Mouse (Mus musculus): ENCODE data around the gene Plxnb1. TPM values are rescaled to one million over a fixed set of nuclear protein-coding genes. Genes with fewer than 3 reads are reported as not detected.

The Plxnb1 gene
- polyA plus RNA-seq, 1 experiment from 2014 or later = 13.9 TPM

DNA sequence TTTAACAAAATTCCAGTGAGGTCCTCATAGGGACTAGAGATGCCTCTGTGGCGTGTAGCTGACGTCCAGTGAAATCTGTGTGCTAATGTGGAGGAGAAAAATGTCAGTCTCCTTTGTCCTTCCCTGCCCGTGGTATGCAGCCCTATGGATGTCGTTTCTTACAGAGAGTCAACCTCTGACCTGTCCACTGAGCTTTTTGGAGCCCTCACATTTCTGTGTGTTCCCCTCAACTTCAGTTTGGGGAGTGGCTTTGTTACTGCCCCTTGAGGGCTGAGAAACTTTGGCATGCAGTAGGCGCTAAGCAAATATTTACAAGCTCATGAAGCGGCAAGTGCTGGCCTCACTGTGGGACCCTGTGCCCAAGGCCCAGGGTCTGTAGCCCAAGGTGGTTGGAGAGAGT lies 2.1 kb downstream of the Plxnb1 start:
- H3K4me3 ChIP-seq (ENCODE audit: low read depth, low read length) = peak overlapping the region; percentile 78
- H3K9ac ChIP-seq (replicated peaks; ENCODE audit: low read depth, low read length) = peak overlapping the region; percentile 95
- H3K9me3 ChIP-seq (ENCODE audit: control insufficient read depth, low read length) = no peaks in the 10 kb centered on the region
- peaks cover 13% of the 10 kb centered on the region for H3K36me3 ChIP-seq (ENCODE audit: control insufficient read depth, insufficient read depth, low read length)
- H3K27me3 ChIP-seq (ENCODE audit: control insufficient read depth, insufficient read depth, low read length) = no peaks in the 10 kb centered on the region
- peak overlapping the region; percentile 100 for H3K27ac ChIP-seq (ENCODE audit: low read depth, low read length)
- peaks cover 41% of the 10 kb centered on the region for H3K4me1 ChIP-seq (ENCODE audit: control insufficient read depth, insufficient read depth, low read length)
- ATAC-seq (ENCODE audit: low read depth) = no peak
- 11% methylated on average over 6 of the region's 6 CpGs for WGBS
- peak overlapping the region; percentile 95 for H3K4me2 ChIP-seq (ENCODE audit: low read depth, low read length)

- peaks cover 41% of the 10 kb centered on the region for H3K4me1 ChIP-seq (ENCODE audit: control insufficient read depth, insufficient read depth, low read length)
- H3K4me3 ChIP-seq (ENCODE audit: low read depth, low read length) = peak overlapping the region; percentile 78
- no peaks in the 10 kb centered on the region for H3K9me3 ChIP-seq (ENCODE audit: control insufficient read depth, low read length)
- H3K27ac ChIP-seq (ENCODE audit: low read depth, low read length) = peak overlapping the region; percentile 100
- no peak; the same call in 1 of the 2 replicates for ATAC-seq (ENCODE audit: low read depth)
- H3K36me3 ChIP-seq (ENCODE audit: control insufficient read depth, insufficient read depth, low read length) = peaks cover 17% of the 10 kb centered on the region
- peak overlapping the region; percentile 95 for H3K4me2 ChIP-seq (ENCODE audit: low read depth, low read length)
- 51% methylated on average over 5 of the region's 5 CpGs for WGBS
- no peaks in the 10 kb centered on the region for H3K27me3 ChIP-seq (ENCODE audit: control insufficient read depth, insufficient read depth, low read length)
- H3K9ac ChIP-seq (replicated peaks; ENCODE audit: low read depth, low read length) = peak overlapping the region; percentile 95; the same call in 1 of the 2 replicates
Observed at GRCm38 (mm10) chr9:109097831-109098230, 2.6 kb downstream of the Plxnb1 start.

GRCm38 (mm10) chr9:109098366-109098765 lies 3.2 kb downstream of the Plxnb1 start:
- Histone ChIP-seq H3K4me3 (ENCODE audit: low read depth, low read length) (peak overlapping the region; percentile 78; the same call in 1 of the 2 replicates), H3K36me3 (ENCODE audit: control insufficient read depth, insufficient read depth, low read length) (peaks cover 18% of the 10 kb centered on the region), H3K27me3 (ENCODE audit: control insufficient read depth, insufficient read depth, low read length) (no peaks in the 10 kb centered on the region), H3K4me2 (ENCODE audit: low read depth, low read length) (peak overlapping the region; percentile 95), H3K27ac (ENCODE audit: low read depth, low read length) (peak overlapping the region; percentile 100), H3K9ac (replicated peaks; ENCODE audit: low read depth, low read length) (no peak overlapping the region; the same call in 1 of the 2 replicates), H3K9me3 (ENCODE audit: control insufficient read depth, low read length) (no peaks in the 10 kb centered on the region), H3K4me1 (ENCODE audit: control insufficient read depth, insufficient read depth, low read length) (peaks cover 41% of the 10 kb centered on the region)
- ATAC-seq (ENCODE audit: low read depth) = no peak
- WGBS = 83% methylated on average over 8 of the region's 8 CpGs

DNA sequence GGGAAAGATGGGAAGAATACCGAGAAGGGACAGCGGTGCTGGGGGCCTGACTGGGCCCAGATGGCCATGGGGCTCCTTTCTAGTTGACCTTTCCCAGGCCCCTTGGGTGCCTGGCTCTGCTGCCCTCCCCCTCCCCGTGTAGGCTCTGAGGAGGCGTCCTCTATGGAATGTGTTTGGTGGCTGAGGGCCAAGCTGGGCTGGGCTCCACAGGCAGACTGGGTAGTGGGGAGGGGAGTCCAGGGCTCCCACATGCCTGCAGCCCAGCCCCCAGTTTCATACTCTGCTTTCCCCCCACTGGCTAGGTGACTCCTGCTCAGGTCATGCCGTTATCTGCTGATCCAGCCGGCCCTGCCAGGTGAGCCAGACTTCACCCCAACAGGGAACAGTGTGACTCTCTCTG lies 3.8 kb downstream of the Plxnb1 start:
- H3K9me3 ChIP-seq (ENCODE audit: control insufficient read depth, low read length) = no peaks in the 10 kb centered on the region
- peaks cover 38% of the 10 kb centered on the region for H3K4me1 ChIP-seq (ENCODE audit: control insufficient read depth, insufficient read depth, low read length)
- no peaks in the 10 kb centered on the region for H3K27me3 ChIP-seq (ENCODE audit: control insufficient read depth, insufficient read depth, low read length)
- no peak for ATAC-seq (ENCODE audit: low read depth)
- peak overlapping the region; percentile 95 for H3K4me2 ChIP-seq (ENCODE audit: low read depth, low read length)
- H3K4me3 ChIP-seq (ENCODE audit: low read depth, low read length) = no peak overlapping the region
- H3K27ac ChIP-seq (ENCODE audit: low read depth, low read length) = 0 out of 2 replicates have a peak overlapping the region, but pooled peaks have one; percentile 12
- 64% methylated on average over 5 of the region's 6 CpGs for WGBS
- no peak overlapping the region for H3K9ac ChIP-seq (replicated peaks; ENCODE audit: low read depth, low read length)
- H3K36me3 ChIP-seq (ENCODE audit: control insufficient read depth, insufficient read depth, low read length) = peaks cover 24% of the 10 kb centered on the region

DNA sequence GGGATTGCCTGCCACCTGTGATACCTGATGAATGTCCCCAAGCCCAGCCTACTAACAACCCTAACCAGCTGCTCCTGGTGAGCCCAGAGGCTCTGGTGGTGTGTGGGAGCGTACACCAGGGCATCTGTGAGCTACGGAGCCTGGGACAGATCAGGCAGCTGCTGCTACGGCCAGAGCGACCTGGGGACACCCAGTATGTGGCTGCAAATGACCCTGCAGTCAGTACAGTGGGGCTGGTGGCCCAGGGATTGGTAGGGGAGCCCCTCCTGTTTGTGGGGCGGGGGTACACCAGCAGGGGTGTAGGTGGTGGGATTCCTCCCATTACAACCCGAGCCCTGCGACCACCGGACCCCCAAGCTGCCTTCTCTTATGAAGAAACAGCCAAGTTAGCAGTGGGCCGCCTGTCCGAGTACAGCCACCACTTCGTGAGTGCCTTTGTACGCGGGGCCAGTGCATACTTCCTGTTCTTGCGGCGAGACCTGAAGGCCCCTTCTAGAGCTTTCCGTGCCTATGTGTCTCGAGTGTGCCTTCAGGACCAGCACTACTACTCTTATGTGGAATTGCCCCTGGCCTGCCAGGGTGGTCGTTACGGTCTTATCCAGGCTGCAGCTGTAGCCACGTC lies 5.2 kb downstream of the Plxnb1 start:
- H3K36me3 ChIP-seq (ENCODE audit: control insufficient read depth, insufficient read depth, low read length) = peaks cover 30% of the 10 kb centered on the region
- 88% methylated on average over 20 of the region's 20 CpGs for WGBS
- H3K4me1 ChIP-seq (ENCODE audit: control insufficient read depth, insufficient read depth, low read length) = peaks cover 36% of the 10 kb centered on the region
- no peak for ATAC-seq (ENCODE audit: low read depth)
- no peak overlapping the region for H3K27ac ChIP-seq (ENCODE audit: low read depth, low read length)
- no peak overlapping the region for H3K4me3 ChIP-seq (ENCODE audit: low read depth, low read length)
- no peak overlapping the region for H3K9ac ChIP-seq (replicated peaks; ENCODE audit: low read depth, low read length)
- no peaks in the 10 kb centered on the region for H3K9me3 ChIP-seq (ENCODE audit: control insufficient read depth, low read length)
- no peaks in the 10 kb centered on the region for H3K27me3 ChIP-seq (ENCODE audit: control insufficient read depth, insufficient read depth, low read length)
- no peak overlapping the region for H3K4me2 ChIP-seq (ENCODE audit: low read depth, low read length)

- H3K4me1 ChIP-seq (ENCODE audit: control insufficient read depth, insufficient read depth, low read length) = peaks cover 27% of the 10 kb centered on the region
- no peaks in the 10 kb centered on the region for H3K9me3 ChIP-seq (ENCODE audit: control insufficient read depth, low read length)
- H3K9ac ChIP-seq (replicated peaks; ENCODE audit: low read depth, low read length) = no peak overlapping the region
- H3K4me2 ChIP-seq (ENCODE audit: low read depth, low read length) = no peak overlapping the region
- H3K27ac ChIP-seq (ENCODE audit: low read depth, low read length) = no peak overlapping the region
- no peaks in the 10 kb centered on the region for H3K27me3 ChIP-seq (ENCODE audit: control insufficient read depth, insufficient read depth, low read length)
- ATAC-seq (ENCODE audit: low read depth) = no peak
- no peak overlapping the region for H3K4me3 ChIP-seq (ENCODE audit: low read depth, low read length)
- 95% methylated on average over 5 of the region's 5 CpGs for WGBS
- H3K36me3 ChIP-seq (ENCODE audit: control insufficient read depth, insufficient read depth, low read length) = peaks cover 45% of the 10 kb centered on the region
Observed at GRCm38 (mm10) chr9:109101933-109102445, 6.8 kb downstream of the Plxnb1 start.

DNA sequence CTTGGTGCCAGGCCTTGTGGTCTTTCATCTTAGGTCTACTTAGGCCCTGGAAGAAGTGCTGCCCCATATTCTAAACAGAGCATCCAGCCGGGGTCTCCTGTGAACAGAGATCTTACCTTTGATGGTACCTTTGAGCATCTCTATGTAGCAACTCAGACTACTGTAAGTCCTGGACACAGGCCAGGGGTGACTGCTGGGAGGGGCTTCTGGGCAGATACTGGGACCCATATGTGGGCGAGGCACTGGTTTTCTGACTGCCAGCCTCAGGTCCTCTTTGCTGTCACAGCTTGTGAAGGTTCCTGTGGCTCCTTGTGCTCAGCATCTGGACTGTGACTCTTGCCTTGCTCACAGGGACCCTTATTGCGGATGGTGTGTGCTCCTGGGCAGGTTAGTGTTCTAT lies 7.4 kb downstream of the Plxnb1 start:
- no peak overlapping the region for H3K27ac ChIP-seq (ENCODE audit: low read depth, low read length)
- WGBS = 99% methylated on average over 3 of the region's 3 CpGs
- no peaks in the 10 kb centered on the region for H3K27me3 ChIP-seq (ENCODE audit: control insufficient read depth, insufficient read depth, low read length)
- H3K4me1 ChIP-seq (ENCODE audit: control insufficient read depth, insufficient read depth, low read length) = peaks cover 22% of the 10 kb centered on the region
- no peak overlapping the region for H3K9ac ChIP-seq (replicated peaks; ENCODE audit: low read depth, low read length)
- no peak overlapping the region for H3K4me3 ChIP-seq (ENCODE audit: low read depth, low read length)
- H3K9me3 ChIP-seq (ENCODE audit: control insufficient read depth, low read length) = no peaks in the 10 kb centered on the region
- peaks cover 49% of the 10 kb centered on the region for H3K36me3 ChIP-seq (ENCODE audit: control insufficient read depth, insufficient read depth, low read length)
- no peak overlapping the region for H3K4me2 ChIP-seq (ENCODE audit: low read depth, low read length)
- no peak for ATAC-seq (ENCODE audit: low read depth)

- ATAC-seq (ENCODE audit: low read depth) = no peak
- peaks cover 15% of the 10 kb centered on the region for H3K4me1 ChIP-seq (ENCODE audit: control insufficient read depth, insufficient read depth, low read length)
- no peaks in the 10 kb centered on the region for H3K9me3 ChIP-seq (ENCODE audit: control insufficient read depth, low read length)
- H3K27ac ChIP-seq (ENCODE audit: low read depth, low read length) = no peak overlapping the region
- H3K36me3 ChIP-seq (ENCODE audit: control insufficient read depth, insufficient read depth, low read length) = peaks cover 55% of the 10 kb centered on the region
- no peaks in the 10 kb centered on the region for H3K27me3 ChIP-seq (ENCODE audit: control insufficient read depth, insufficient read depth, low read length)
- no peak overlapping the region for H3K9ac ChIP-seq (replicated peaks; ENCODE audit: low read depth, low read length)
- no peak overlapping the region for H3K4me3 ChIP-seq (ENCODE audit: low read depth, low read length)
- WGBS = 80% methylated on average over 7 of the region's 7 CpGs
- no peak overlapping the region for H3K4me2 ChIP-seq (ENCODE audit: low read depth, low read length)
Observed at GRCm38 (mm10) chr9:109103250-109103649, 8.1 kb downstream of the Plxnb1 start.

DNA sequence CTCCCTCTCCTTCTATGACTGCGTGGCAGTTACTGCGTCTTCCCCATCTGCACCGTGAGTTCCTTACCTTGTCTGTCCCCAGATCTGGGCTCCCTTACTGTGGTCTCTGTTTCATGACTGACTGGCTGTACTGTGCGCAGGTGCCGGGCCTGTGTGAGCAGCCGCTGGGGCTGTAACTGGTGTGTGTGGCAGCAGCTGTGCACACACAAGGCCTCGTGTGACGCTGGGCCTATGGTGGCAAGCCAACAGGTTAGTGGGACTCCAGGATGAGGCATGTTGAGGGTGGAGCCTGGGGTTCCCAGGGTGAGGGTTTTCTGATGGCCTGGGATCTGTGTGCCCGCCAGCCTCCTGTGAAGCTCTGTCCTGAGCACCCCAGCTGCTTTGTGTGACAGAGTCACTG lies 8.9 kb downstream of the Plxnb1 start:
- Histone ChIP-seq H3K9me3 (ENCODE audit: control insufficient read depth, low read length) (no peaks in the 10 kb centered on the region), H3K36me3 (ENCODE audit: control insufficient read depth, insufficient read depth, low read length) (peaks cover 64% of the 10 kb centered on the region), H3K4me1 (ENCODE audit: control insufficient read depth, insufficient read depth, low read length) (peaks cover 8% of the 10 kb centered on the region; the same call in 1 of the 2 replicates), H3K4me2 (ENCODE audit: low read depth, low read length) (no peak overlapping the region), H3K9ac (replicated peaks; ENCODE audit: low read depth, low read length) (no peak overlapping the region), H3K27ac (ENCODE audit: low read depth, low read length) (0 out of 2 replicates have a peak overlapping the region, but pooled peaks have one; percentile 10), H3K4me3 (ENCODE audit: low read depth, low read length) (no peak overlapping the region), H3K27me3 (ENCODE audit: control insufficient read depth, insufficient read depth, low read length) (no peaks in the 10 kb centered on the region)
- no peak for ATAC-seq (ENCODE audit: low read depth)
- WGBS = 83% methylated on average over 9 of the region's 9 CpGs
